Mouse (Mus musculus) forebrain, embryonic 11.5 days (tissue): ENCODE data around the gene Lrrc30. TPM values are rescaled to one million over a fixed set of nuclear protein-coding genes. Genes with fewer than 3 reads are reported as not detected.

ENCODE experiments used
- ATAC-seq: fragments of 200-750 bp; cut with Nextera tagmentation; replicated peaks from 2 replicates; pipeline ENCODE4 v1.8.0; 2017; ENCODE audit warnings: moderate TSS enrichment; ENCODE audit not compliant: low FRiP score
- DNase-seq: peaks from one replicate; pipeline ENCODE4 v3.0.0-alpha.2; 2017; ENCODE audit warnings: low spot score
- H3K27ac ChIP-seq: fragments of 300-500 bp; sonication (generic); 2 replicates; pipeline ENCODE4 v1.5.1; 2014; ENCODE audit warnings: low read depth, low read length
- H3K27me3 ChIP-seq: fragments of 300-500 bp; sonication (generic); 2 replicates; pipeline ENCODE4 v1.6.1; 2014; ENCODE audit warnings: mild to moderate bottlenecking, low read length, mixed read lengths; ENCODE audit not compliant: control insufficient read depth, insufficient read depth
- H3K36me3 ChIP-seq: fragments of 300-500 bp; sonication (generic); 2 replicates; pipeline ENCODE4 v1.6.1; 2014; ENCODE audit warnings: mild to moderate bottlenecking, low read length, moderate library complexity, mixed read lengths; ENCODE audit not compliant: control insufficient read depth, insufficient read depth
- H3K4me1 ChIP-seq: fragments of 300-500 bp; sonication (generic); replicated peaks from 2 replicates; pipeline ENCODE4 v1.6.1; 2014; ENCODE audit warnings: low read length, mixed read lengths; ENCODE audit not compliant: control insufficient read depth, insufficient read depth
- H3K4me2 ChIP-seq: fragments of 300-500 bp; sonication (generic); 2 replicates; pipeline ENCODE4 v1.6.1; 2014; ENCODE audit warnings: low read depth, mild to moderate bottlenecking, low read length, moderate library complexity, mixed read lengths; ENCODE audit not compliant: severe bottlenecking
- H3K4me3 ChIP-seq: fragments of 300-500 bp; sonication (generic); 2 replicates; pipeline ENCODE4 v1.5.1; 2014; ENCODE audit warnings: low read depth, low read length
- H3K9ac ChIP-seq: fragments of 300-500 bp; sonication (generic); 2 replicates; pipeline ENCODE4 v1.6.1; 2014; ENCODE audit warnings: low read length
- H3K9me3 ChIP-seq: fragments of 300-500 bp; sonication (generic); 2 replicates; pipeline ENCODE4 v1.6.1; 2016; ENCODE audit warnings: low read length, mixed read lengths; ENCODE audit not compliant: control insufficient read depth
- WGBS: fragments of 180-500 bp; shearing (Covaris S2); extraction: QIAGEN DNeasy Blood & Tissue Kit; methylation state at CpG from one replicate; pipeline ENCODE4 v1.1.7; 2014; 5-methylcytosine and 5-hydroxymethylcytosine counted together
- polyA plus RNA-seq: library from polyadenylated mRNA; unstranded; fragments of >200 nt; fragmentation: Nextera tagmentation; extraction: Ambion mirVana; gene quantifications from 2 replicates; pipeline ENCODE4 v1.2.1, GENCODE M21; 2014

Gene Lrrc30
- polyA plus RNA-seq, 1 experiment from 2014 or later = not detected

- ATAC-seq (no peak), DNase-seq (no peak)
- H3K4me3 ChIP-seq = no peak overlapping the region
- no peaks in the 10 kb centered on the region for H3K4me1 ChIP-seq
- H3K9ac ChIP-seq = no peak overlapping the region
- H3K27ac ChIP-seq = no peak overlapping the region
- no peaks in the 10 kb centered on the region for H3K27me3 ChIP-seq
- no peaks in the 10 kb centered on the region for H3K36me3 ChIP-seq
- no peaks in the 10 kb centered on the region for H3K9me3 ChIP-seq
- H3K4me2 ChIP-seq = no peak overlapping the region
- WGBS = 78% methylated on average over 3 of the region's 3 CpGs
Measured at GRCm38 (mm10) chr17:67612151-67612550, 20.4 kb downstream of the Lrrc30 start.

GRCm38 (mm10) chr17:67604446-67604845, 28.1 kb downstream of the Lrrc30 start:
- Histone ChIP-seq H3K4me2 (no peak overlapping the region), H3K9ac (no peak overlapping the region), H3K9me3 (no peaks in the 10 kb centered on the region), H3K27me3 (no peaks in the 10 kb centered on the region), H3K4me3 (no peak overlapping the region), H3K36me3 (no peaks in the 10 kb centered on the region), H3K27ac (no peak overlapping the region), H3K4me1 (no peaks in the 10 kb centered on the region)
- 55% methylated on average over 4 of the region's 4 CpGs for WGBS
- ATAC-seq = no peak
- DNase-seq = no peak

- H3K36me3 ChIP-seq = no peaks in the 10 kb centered on the region
- WGBS = 81% methylated on average over 4 of the region's 4 CpGs
- no peak for ATAC-seq
Measured at GRCm38 (mm10) chr17:67602556-67602955, 30.0 kb downstream of the Lrrc30 start.

GRCm38 (mm10) chr17:67584937-67585579, 47.5 kb downstream of the Lrrc30 start:
- WGBS = 27% methylated on average over 6 of the region's 6 CpGs
- H3K27ac ChIP-seq = no peak overlapping the region
- ATAC-seq (peak; percentile 72), DNase-seq (peak; percentile 83)
- no peaks in the 10 kb centered on the region; the same call in 1 of the 2 replicates for H3K4me1 ChIP-seq
- H3K4me3 ChIP-seq = no peak overlapping the region
- no peaks in the 10 kb centered on the region for H3K36me3 ChIP-seq
- H3K9ac ChIP-seq = no peak overlapping the region; the same call in 1 of the 2 replicates
- no peaks in the 10 kb centered on the region for H3K9me3 ChIP-seq
- H3K27me3 ChIP-seq = no peaks in the 10 kb centered on the region
- no peak overlapping the region for H3K4me2 ChIP-seq

More at GRCm38 (mm10) chr17:67602556-67602955, 30.0 kb downstream of the Lrrc30 start:
- no peak overlapping the region for H3K4me2 ChIP-seq
- H3K9ac ChIP-seq = no peak overlapping the region
- no peaks in the 10 kb centered on the region for H3K27me3 ChIP-seq
- no peak overlapping the region for H3K4me3 ChIP-seq
- no peaks in the 10 kb centered on the region for H3K4me1 ChIP-seq
- DNase-seq = no peak
- H3K9me3 ChIP-seq = no peaks in the 10 kb centered on the region
- H3K27ac ChIP-seq = no peak overlapping the region

- DNase-seq (no peak), ATAC-seq (no peak)
- no peak overlapping the region for H3K27ac ChIP-seq
- no peaks in the 10 kb centered on the region for H3K27me3 ChIP-seq
- H3K4me1 ChIP-seq = no peaks in the 10 kb centered on the region; the same call in 1 of the 2 replicates
- H3K36me3 ChIP-seq = no peaks in the 10 kb centered on the region
- H3K9me3 ChIP-seq = no peaks in the 10 kb centered on the region
- no peak overlapping the region for H3K9ac ChIP-seq
- H3K4me3 ChIP-seq = no peak overlapping the region
- no peak overlapping the region for H3K4me2 ChIP-seq
- WGBS = 73% methylated on average over 7 of the region's 7 CpGs
Measured at GRCm38 (mm10) chr17:67584533-67584932, 48.0 kb downstream of the Lrrc30 start.

- H3K27me3 ChIP-seq = no peaks in the 10 kb centered on the region
- no peaks in the 10 kb centered on the region for H3K9me3 ChIP-seq
- H3K9ac ChIP-seq = no peak overlapping the region
- no peak for DNase-seq
- H3K4me3 ChIP-seq = no peak overlapping the region
- no peak overlapping the region for H3K4me2 ChIP-seq
- ATAC-seq = no peak
- H3K27ac ChIP-seq = no peak overlapping the region
- WGBS = 71% methylated on average over 7 of the region's 7 CpGs
- no peaks in the 10 kb centered on the region; the same call in 1 of the 2 replicates for H3K4me1 ChIP-seq
- no peaks in the 10 kb centered on the region for H3K36me3 ChIP-seq
Measured at GRCm38 (mm10) chr17:67583422-67583821, 49.1 kb downstream of the Lrrc30 start.

GRCm38 (mm10) chr17:67582681-67583356, 49.7 kb downstream of the Lrrc30 start:
- no peaks in the 10 kb centered on the region for H3K9me3 ChIP-seq
- 81% methylated on average over 4 of the region's 4 CpGs for WGBS
- no peak overlapping the region for H3K9ac ChIP-seq
- no peaks in the 10 kb centered on the region; the same call in 1 of the 2 replicates for H3K4me1 ChIP-seq
- no peaks in the 10 kb centered on the region for H3K27me3 ChIP-seq
- H3K27ac ChIP-seq = no peak overlapping the region
- no peak overlapping the region for H3K4me3 ChIP-seq
- H3K4me2 ChIP-seq = no peak overlapping the region
- no peaks in the 10 kb centered on the region for H3K36me3 ChIP-seq
- ATAC-seq = no peak
- DNase-seq = no peak

- 88% methylated on average over 5 of the region's 5 CpGs for WGBS
- no peak for ATAC-seq
- Histone ChIP-seq H3K9ac (no peak overlapping the region), H3K4me2 (no peak overlapping the region), H3K4me1 (no peaks in the 10 kb centered on the region; the same call in 1 of the 2 replicates), H3K27ac (no peak overlapping the region), H3K36me3 (no peaks in the 10 kb centered on the region), H3K4me3 (no peak overlapping the region), H3K9me3 (no peaks in the 10 kb centered on the region), H3K27me3 (no peaks in the 10 kb centered on the region)
- DNase-seq = no peak
Measured at GRCm38 (mm10) chr17:67581839-67582238, 50.7 kb downstream of the Lrrc30 start.
